Mouse (Mus musculus) E14TG2a.4 (cell line): Measurements from ENCODE around the gene Elf1.
"Not testable (repeated sequence)": the region's sequence is repeated elsewhere in the genome, so short reads cannot be mapped to it uniquely, and the experiment has no call there.

Experiments used
- H3K27me3 ChIP-seq: 2 replicates; pipeline ENCODE4 v1.6.1; 2014; ENCODE audit warnings: low read length, control low read depth; ENCODE audit not compliant: insufficient read depth
- H3K36me3 ChIP-seq: 2 replicates; pipeline ENCODE4 v1.6.1; 2014; ENCODE audit warnings: low read length, control low read depth; ENCODE audit not compliant: insufficient read depth
- H3K4me1 ChIP-seq: replicated peaks from 2 replicates; pipeline ENCODE4 v1.6.1; 2014; ENCODE audit warnings: low read depth, low read length, control low read depth
- H3K4me3 ChIP-seq: replicated peaks from 2 replicates; pipeline ENCODE4 v1.5.1; 2014; ENCODE audit warnings: mild to moderate bottlenecking, low read length
- H3K9me3 ChIP-seq: 2 replicates; pipeline ENCODE4 v1.6.1; 2014; ENCODE audit warnings: low read length, control low read depth
- CTCF ChIP-seq: conservative IDR thresholded peaks from 2 replicates; pipeline ENCODE4 v1.5.1; 2014; ENCODE audit warnings: low read length
- NANOG ChIP-seq: IDR thresholded peaks from 2 replicates; pipeline ENCODE4 v1.6.1; 2014; ENCODE audit warnings: borderline replicate concordance, low read length, mixed read lengths
- POU5F1 ChIP-seq: IDR thresholded peaks from 2 replicates; pipeline ENCODE4 v1.6.1; 2014; ENCODE audit warnings: low read length, borderline replicate concordance

The Elf1 gene

GRCm38 (mm10) chr14:79534206-79534605 is 53.2 kb downstream of the Elf1 start:
- Histone ChIP-seq H3K4me1 (0 out of 2 replicates have a peak, but pooled peaks cover 2% of the 10 kb centered on the region), H3K36me3 (no peaks in the 10 kb centered on the region), H3K27me3 (no peaks in the 10 kb centered on the region), H3K9me3 (no peaks in the 10 kb centered on the region), H3K4me3 (no peak overlapping the region)
- no peak for TF ChIP-seq CTCF
- no peak for TF ChIP-seq POU5F1
- TF ChIP-seq NANOG = no peak

- not testable (repeated sequence) for H3K9me3 ChIP-seq, H3K36me3 ChIP-seq, H3K4me1 ChIP-seq, H3K27me3 ChIP-seq, H3K4me3 ChIP-seq
These were observed 53.7 kb downstream of the Elf1 start for GRCm38 (mm10) chr14:79534656-79535055.

DNA sequence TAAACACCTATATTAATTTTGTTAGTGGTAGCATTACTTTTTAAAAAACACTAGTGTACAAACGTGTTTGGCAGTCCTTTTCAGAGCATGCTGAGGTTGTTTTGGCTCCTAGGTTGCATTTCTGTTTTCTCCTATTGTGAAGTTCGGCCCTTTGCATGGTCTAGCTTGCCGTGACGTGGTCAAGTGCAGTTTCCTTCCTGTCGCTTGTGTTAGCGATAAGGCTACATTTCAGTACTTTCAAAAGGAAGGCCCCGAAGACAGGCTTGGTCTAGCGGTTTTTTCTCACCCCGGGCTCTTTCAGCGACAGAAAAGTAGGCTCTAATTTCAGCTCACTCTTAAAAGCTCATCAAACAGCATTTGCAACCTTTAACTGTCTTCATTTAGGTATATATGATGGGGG is 54.3 kb downstream of the Elf1 start:
- TF ChIP-seq POU5F1 (no peak), NANOG (no peak)
- no peaks in the 10 kb centered on the region for H3K36me3 ChIP-seq
- no peaks in the 10 kb centered on the region for H3K4me1 ChIP-seq

DNA sequence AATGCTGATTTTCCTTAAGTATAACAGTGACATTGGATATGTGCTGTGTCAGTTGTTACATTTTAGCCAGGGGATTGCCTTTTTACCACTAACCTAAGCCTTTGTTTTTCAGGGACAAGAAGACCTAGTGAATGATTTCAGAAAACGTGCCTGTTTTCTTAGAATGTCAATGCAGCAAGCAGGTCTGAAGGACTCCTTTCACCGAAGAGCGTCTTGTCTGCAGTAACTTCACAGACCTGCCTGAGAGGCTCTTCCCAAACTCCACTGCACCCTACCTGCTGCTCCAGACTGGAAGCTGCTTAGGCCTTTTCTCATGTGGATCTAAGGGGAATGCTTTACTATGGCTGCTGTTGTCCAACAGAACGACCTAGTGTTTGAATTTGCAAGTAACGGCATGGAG is 55.0 kb downstream of the Elf1 start:
- Histone ChIP-seq H3K4me3 (no peak overlapping the region), H3K36me3 (no peaks in the 10 kb centered on the region), H3K27me3 (no peaks in the 10 kb centered on the region), H3K4me1 (no peaks in the 10 kb centered on the region), H3K9me3 (no peaks in the 10 kb centered on the region)
- TF ChIP-seq CTCF (no peak), NANOG (no peak), POU5F1 (no peak)

More for the DNA sequence above, 54.3 kb downstream of the Elf1 start:
- Histone ChIP-seq H3K27me3 (no peaks in the 10 kb centered on the region), H3K4me3 (no peak overlapping the region), H3K9me3 (no peaks in the 10 kb centered on the region)

GRCm38 (mm10) chr14:79536837-79537236 is 55.8 kb downstream of the Elf1 start:
- no peaks in the 10 kb centered on the region for H3K27me3 ChIP-seq
- no peak overlapping the region for H3K4me3 ChIP-seq
- no peaks in the 10 kb centered on the region for H3K9me3 ChIP-seq
- H3K4me1 ChIP-seq = no peaks in the 10 kb centered on the region
- TF ChIP-seq CTCF (no peak), POU5F1 (no peak), NANOG (no peak)
- no peaks in the 10 kb centered on the region for H3K36me3 ChIP-seq

DNA sequence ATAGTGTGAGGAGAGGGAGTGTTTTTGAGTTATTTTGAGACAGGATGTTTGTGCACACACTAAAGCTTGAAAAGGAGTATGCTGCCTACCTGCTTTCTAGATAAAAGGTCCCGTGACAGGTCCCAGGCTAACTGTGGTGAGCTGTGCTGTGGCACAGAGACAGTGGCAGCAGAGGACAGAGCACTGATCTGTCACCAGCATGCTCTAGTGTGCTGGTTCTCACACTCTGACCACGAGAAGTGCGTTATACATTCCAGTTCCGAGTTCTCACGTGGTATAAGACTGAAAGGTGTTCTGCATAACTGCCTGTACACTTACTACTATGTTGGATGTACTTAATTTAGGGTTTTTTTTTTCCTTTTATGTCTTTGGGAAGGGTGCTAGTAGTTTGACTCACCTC is 56.5 kb downstream of the Elf1 start:
- Histone ChIP-seq H3K36me3 (no peaks in the 10 kb centered on the region), H3K27me3 (no peaks in the 10 kb centered on the region), H3K9me3 (no peaks in the 10 kb centered on the region), H3K4me1 (no peaks in the 10 kb centered on the region), H3K4me3 (no peak overlapping the region)
- TF ChIP-seq NANOG (no peak), CTCF (no peak), POU5F1 (no peak)

- Histone ChIP-seq H3K4me3 (no peak overlapping the region), H3K27me3 (no peaks in the 10 kb centered on the region), H3K9me3 (no peaks in the 10 kb centered on the region), H3K36me3 (no peaks in the 10 kb centered on the region), H3K4me1 (no peaks in the 10 kb centered on the region)
- TF ChIP-seq NANOG (no peak), CTCF (no peak), POU5F1 (no peak)
These were observed 56.9 kb downstream of the Elf1 start for GRCm38 (mm10) chr14:79537921-79538320.

DNA sequence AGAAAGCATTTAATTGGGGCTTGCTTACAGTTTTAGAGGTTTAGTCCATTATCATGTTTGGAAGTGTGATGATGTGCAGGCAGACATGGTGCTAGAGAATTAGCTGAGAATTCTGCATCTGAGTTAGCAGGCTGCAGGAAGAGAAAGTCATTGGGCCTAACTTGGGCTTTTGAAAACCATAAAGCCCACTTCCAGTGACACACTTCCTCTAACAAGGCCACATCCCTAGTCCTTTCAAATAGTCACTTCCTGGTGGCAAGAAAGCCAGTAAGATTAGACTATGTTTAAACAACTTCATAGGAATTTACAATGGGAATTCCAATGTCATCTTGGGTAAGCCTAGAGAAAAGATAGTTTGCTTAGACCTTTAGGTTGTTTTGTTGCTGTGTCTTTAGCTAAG is 60.6 kb downstream of the Elf1 start:
- Histone ChIP-seq H3K9me3 (no peaks in the 10 kb centered on the region), H3K27me3 (no peaks in the 10 kb centered on the region), H3K36me3 (no peaks in the 10 kb centered on the region), H3K4me3 (no peak overlapping the region), H3K4me1 (peaks cover 2% of the 10 kb centered on the region)
- TF ChIP-seq POU5F1 = no peak
- no peak for TF ChIP-seq CTCF
- TF ChIP-seq NANOG = no peak

- Histone ChIP-seq H3K36me3 (no peaks in the 10 kb centered on the region), H3K4me3 (no peak overlapping the region), H3K4me1 (peaks cover 6% of the 10 kb centered on the region), H3K9me3 (no peaks in the 10 kb centered on the region), H3K27me3 (no peaks in the 10 kb centered on the region)
- TF ChIP-seq CTCF = no peak
These were observed 68.3 kb downstream of the Elf1 start for GRCm38 (mm10) chr14:79549343-79549742.

GRCm38 (mm10) chr14:79551929-79552328 is 70.9 kb downstream of the Elf1 start:
- no peaks in the 10 kb centered on the region for H3K27me3 ChIP-seq
- H3K4me1 ChIP-seq = peaks cover 1% of the 10 kb centered on the region; the same call in 1 of the 2 replicates
- no peak overlapping the region for H3K4me3 ChIP-seq
- H3K36me3 ChIP-seq = no peaks in the 10 kb centered on the region
- TF ChIP-seq POU5F1 (no peak), NANOG (no peak), CTCF (no peak)
- H3K9me3 ChIP-seq = no peaks in the 10 kb centered on the region
